Mouse (Mus musculus): Measurements from ENCODE around the gene Cacna1g. TPM values are rescaled to one million over a fixed set of nuclear protein-coding genes. Genes with fewer than 3 reads are reported as not detected.

Gene Cacna1g
- polyA plus RNA-seq, 1 experiment: 8.8 TPM

DNA sequence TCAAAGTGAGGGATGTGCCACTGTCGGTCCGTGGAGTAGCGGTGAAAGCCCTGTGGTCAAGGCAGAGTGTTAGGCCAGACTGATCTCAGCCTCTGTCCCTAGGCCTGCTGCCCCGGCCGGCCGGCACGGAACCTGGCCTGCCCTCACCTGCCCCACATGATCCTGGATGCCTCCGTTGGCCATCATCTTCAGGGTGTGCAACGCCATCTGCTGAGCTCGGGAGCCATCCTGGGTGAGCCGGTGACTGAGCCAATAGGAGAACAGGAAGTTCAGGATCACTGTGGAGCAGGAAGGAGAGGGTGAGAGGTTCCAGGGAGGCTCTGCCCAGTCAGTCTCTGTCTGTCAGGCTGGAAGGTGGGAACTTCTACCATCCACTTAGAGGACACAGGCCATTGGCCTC is 9.4 kb upstream of the Cacna1g start:
- 70% methylated on average over 11 of the region's 11 CpGs for WGBS
- no peak for DNase-seq (ENCODE audit: low read depth, low spot score)

DNA sequence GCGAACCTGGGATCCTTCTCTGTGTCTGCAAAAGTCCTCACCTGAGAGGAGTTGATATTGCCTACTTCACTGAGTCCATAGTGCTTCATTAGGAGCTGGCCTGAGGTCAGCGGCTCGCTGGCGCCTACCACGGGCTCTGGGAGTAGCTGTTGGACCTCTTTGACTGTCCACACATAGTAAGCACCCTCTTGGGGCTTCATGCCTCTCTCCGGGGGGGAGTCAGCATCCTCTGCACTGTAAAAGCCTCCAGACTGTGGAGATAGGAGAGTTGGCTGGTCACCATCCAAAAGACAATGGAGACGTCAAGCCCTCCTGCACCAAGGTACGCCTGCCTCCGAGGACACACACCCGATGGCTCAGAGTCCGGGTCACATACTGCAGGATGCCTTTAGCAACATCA is 8.7 kb upstream of the Cacna1g start:
- 92% methylated on average over 11 of the region's 11 CpGs for WGBS

DNA sequence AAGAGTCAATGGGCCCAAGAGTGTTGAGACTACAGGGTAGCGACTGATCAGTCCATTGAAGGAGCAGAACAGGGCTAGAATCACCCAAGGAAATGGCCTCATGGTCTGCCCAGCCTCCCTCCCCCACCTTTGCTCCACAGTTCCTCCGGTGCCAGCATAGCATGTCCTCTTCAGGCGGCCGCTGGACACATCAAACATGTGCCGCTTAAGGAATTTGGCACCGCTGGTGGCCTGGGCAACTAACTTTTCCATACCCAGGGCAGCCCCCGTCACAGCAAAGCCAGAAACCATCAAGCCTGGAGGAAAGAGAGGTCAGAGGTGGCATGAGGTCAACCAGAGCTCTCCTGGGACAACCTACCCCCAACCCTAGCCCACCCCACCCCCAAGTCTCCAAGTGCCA is 8.0 kb upstream of the Cacna1g start:
- WGBS: 96% methylated on average over 7 of the region's 7 CpGs

More for the DNA sequence above, 8.7 kb upstream of the Cacna1g start:
- DNase-seq (ENCODE audit: low read depth, low spot score): no peak

DNA sequence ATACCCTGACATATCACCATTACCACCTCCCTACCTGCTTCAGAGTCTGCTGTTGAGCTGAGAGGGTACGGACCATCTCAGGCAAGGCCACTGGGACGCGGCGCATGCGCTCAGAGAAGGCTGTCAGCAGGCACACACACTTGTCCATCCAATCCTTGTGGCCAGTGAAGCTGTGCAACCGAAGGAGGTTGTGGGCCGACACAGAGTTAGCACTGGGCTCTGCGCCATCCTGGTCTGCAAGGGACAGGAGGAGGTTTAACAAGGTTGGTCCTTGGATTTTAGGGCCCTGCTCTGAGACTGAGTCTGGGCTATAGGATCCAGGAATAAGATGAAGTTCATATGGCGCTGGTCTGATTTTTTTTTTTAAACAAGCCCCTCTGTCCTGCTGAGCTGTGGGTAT is 6.4 kb upstream of the Cacna1g start:
- no peak for DNase-seq (ENCODE audit: low read depth, low spot score)
- WGBS: 88% methylated on average over 9 of the region's 9 CpGs

More for the DNA sequence above, 8.0 kb upstream of the Cacna1g start:
- DNase-seq (ENCODE audit: low read depth, low spot score): no peak

DNA sequence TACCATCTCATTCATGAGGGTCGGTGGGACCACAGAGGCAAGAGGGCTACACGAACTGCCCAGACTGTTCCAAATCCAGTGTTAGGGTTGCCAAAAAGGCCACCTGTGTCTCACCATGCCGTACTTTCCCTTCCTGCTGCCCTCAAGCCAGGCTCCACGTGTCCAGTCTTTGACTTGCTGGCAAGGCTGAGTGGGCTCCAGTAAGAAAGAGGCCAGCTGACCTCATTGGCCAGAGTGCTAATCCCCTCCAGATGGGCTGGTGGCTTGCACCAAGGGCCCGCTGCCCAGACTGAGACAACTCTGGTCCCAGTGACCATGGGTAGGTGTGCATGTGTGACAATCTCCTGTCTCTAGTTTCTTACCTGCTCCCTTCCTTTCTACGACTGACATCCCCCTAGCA is 3.7 kb upstream of the Cacna1g start:
- 69% methylated on average over 6 of the region's 6 CpGs for WGBS
- no peak for DNase-seq (ENCODE audit: low read depth, low spot score)

DNA sequence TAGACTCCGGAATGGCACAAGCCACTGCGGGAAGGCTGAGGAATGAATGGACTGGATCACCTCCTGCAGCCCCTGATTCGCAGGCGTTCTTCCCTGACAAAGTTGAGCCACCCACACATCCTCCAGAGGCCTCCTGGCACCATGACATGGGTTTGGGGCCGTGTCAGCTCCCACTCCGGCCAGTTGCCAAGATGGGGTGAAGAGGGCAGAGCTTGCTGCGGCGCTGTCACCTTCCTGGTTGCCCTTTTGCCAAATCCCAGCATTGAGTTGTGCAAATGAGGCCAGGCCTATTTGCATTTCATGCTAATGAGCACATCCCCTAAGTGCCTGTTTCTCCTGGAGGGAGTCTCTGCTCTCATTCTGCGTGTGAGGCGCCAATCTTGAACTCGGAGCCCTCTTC is 1.7 kb upstream of the Cacna1g start:
- WGBS: 18% methylated on average over 11 of the region's 11 CpGs
- no peak for DNase-seq (ENCODE audit: low read depth, low spot score)

DNA sequence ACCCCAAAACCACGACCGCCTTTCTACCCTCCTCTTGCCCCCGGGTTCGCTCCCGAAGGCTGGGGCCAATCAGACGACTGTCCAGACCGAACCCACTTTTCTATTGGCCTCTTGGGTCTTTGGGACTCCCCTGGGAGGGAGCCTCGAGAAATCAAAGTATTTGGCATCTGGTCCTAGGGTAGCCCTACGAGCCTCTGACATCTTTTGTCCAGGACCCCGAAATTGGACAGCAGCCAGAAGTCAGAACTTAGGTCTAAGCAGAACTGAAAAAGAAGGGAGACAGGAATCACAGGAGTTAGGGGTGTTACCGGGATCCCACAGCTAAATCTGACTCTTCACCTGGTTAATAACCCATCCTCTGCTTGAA is 529 bp upstream of the Cacna1g start:
- DNase-seq (ENCODE audit: low read depth, low spot score): no peak
- under 1% methylated on average over 11 of the region's 11 CpGs for WGBS

DNA sequence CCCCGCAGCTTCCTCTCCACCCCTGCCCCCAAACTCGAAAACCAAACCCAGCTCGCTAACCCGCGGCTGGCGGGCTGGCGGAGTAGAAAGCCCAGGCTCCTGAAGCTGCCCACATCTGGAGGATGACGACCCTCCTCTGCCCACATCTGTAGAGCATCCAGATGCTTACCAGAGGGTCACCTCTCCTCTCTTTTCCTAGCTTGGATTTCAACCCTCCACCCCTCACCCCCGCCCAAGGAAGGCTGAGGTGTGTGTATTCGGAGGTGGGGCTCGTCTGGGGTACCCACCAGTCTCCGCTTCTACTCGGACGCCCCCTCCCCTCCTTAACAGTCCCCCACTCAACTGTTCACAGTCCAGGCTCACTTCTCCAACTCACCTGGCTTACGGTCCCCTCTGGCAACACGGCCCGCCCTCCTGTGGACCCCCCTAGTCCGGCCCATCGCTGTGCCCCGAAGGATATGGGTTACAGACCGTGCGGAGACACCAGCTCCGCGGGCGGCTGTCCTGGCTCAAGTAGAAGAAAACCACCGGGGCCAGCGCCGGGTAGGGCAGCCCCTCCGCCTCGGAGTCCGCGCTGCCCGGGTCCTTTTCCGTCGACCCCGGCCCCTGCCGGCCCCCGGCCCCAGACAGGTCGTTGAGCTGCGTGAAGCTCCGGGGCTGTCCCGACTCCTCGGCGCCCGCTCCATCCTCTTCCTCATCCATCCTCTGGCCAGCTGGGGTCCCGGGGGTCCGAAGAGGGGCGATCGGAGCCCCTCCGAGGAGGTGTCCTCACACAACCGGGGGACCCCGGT is 887 bp downstream of the Cacna1g start:
- 3% methylated on average over 52 of the region's 52 CpGs for WGBS
- DNase-seq (ENCODE audit: low read depth, low spot score): no peak

DNA sequence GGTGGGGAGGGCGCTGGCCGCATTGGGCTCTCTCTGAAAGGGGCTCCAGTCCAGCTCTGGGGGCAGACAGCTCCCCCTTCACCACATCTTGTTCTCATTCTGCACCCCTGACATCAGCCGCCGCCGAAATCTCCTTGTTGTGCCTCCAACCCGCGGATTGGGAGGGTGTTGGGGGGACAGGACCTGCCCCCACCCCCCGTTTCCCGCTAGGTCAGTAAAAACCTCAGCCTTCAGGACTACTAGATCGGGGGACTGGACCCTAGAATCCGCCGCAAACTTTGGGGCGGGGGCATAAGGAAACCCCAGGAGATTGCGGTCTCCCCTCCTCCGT is 1.4 kb downstream of the Cacna1g start:
- DNase-seq (ENCODE audit: low read depth, low spot score): no peak
- 3% methylated on average over 15 of the region's 15 CpGs for WGBS

DNA sequence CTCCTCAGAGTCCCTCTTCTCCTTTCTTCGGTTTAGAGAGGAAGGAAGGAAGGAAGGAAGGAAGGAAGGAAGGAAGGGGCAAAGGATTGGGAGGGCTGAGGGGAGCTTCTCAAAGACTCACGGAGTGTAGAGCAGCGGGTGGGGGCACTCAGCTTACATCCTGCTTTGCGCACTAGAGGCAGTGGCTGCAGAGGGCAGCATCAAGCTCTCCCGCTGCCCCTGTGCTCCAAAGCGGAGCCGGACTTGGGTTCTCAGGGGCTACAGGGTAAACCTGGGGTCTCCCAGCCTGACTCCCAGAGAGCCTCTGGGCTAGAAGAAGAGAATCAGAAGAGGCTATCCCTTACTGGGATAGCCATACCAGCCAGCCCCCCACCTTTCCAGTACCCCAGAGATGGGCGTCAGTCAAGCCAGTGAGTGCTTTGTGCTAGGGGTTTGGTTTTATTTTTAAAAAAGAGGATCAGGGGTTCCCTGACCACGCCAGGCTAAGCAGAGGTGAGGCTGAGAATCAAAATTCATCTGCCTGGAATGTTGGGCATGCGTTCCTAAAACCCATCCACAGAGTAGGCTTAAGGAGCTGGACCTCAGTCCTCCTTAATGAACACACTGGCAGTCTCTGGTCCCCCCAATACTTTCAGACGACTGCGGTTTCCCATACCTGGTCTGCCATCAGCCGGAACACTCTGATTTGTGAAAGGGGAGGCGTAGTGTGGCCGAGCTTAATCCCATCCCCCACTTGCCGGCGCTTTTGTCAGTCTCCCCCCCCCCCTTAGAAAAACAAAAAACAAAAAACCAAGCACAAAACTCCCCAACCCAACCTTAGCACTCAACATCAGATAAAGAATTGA is 2.0 kb downstream of the Cacna1g start:
- no peak for DNase-seq (ENCODE audit: low read depth, low spot score)
- 13% methylated on average over 17 of the region's 17 CpGs for WGBS

DNA sequence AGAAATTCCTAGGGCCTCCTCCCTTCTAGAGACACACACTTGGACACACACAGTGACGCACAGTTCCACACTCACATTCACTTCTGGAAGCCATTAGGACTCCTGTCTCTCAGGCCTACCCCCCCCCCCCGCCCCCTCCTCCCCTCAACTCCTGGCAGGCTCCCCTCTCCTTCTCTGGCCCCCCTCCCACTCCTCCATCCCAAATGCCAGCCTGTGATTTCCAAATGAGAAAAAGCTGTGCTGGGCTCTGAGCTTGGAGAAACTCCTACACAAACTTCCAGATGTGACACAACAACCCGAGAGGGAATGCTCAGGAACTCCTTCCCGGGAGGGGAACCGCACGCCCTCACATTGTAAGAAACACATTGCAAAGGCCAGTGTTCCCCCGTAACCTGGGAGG is 3.6 kb downstream of the Cacna1g start:
- WGBS: 58% methylated on average over 7 of the region's 7 CpGs
- no peak for DNase-seq (ENCODE audit: low read depth, low spot score)

DNA sequence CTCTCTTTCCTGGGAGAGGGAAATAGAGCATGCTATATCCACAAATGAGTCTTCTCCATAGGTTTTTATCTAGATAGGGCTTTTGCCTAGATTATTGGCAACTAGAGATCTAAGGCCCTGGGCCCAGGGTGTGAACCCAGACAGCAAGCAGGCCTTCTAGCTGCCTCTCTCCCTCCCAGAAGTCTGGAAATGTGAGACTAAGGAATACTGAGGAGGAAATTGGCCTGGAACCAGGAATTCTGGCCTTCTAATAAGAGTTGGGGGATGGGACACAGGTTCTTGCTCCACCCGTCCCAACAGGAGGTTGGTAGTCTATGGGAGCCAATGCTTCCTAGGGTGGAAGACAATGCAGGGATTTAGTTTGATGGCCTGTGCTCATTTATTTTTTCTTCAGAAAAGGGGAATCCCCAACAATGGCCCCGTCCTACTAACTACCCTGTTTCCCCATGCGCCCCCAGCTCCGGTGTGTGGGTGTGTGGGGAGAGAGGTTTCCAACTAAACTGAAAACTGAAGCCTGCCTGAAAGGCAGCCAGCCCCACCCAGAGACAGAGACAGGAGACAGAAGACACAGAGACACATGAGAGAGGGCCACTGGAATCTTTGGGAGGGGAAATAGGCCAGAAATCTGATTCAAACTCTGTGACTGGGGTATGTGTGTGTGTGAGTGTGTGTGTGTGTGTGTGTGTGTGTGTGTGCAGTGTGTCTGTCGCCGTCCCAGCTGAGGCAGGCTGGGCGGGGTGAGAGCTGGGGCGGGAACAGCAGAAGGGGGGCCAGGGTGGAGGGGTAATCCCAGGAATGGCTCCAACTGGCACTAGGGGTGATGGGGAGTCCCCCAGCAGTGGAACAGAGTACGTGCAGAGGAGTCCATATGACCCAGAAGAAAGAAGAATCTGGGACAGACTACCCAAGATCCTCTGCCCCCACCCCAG is 4.6 kb downstream of the Cacna1g start:
- WGBS: 26% methylated on average over 9 of the region's 9 CpGs
- DNase-seq (ENCODE audit: low read depth, low spot score): no peak

DNA sequence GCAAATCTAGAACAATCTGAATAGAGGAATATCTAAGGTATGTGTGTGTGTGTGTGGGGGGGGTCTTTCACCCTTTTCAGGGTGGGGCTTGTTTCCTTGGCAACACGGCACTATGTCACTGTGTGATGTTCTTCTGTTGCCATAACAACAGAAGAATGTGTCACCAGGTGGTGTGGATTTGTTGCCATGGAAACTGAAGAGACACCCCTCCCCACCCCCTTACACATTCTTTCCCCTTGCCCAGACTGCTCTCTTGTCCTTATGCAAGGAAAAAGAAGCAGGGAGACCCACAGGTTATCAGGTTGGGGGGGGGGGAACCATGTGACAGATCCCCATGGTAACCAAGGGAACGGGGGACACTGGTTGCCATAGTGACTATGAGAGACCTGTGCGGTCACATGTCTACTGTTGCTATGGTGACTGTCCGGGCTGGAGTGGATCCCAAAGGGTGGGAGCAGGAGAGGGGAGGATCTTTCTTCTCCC is 5.4 kb downstream of the Cacna1g start:
- whole genome bisulfite sequencing: 47% methylated on average over 4 of the region's 4 CpGs
- DNase-seq (ENCODE audit: low read depth, low spot score): no peak

DNA sequence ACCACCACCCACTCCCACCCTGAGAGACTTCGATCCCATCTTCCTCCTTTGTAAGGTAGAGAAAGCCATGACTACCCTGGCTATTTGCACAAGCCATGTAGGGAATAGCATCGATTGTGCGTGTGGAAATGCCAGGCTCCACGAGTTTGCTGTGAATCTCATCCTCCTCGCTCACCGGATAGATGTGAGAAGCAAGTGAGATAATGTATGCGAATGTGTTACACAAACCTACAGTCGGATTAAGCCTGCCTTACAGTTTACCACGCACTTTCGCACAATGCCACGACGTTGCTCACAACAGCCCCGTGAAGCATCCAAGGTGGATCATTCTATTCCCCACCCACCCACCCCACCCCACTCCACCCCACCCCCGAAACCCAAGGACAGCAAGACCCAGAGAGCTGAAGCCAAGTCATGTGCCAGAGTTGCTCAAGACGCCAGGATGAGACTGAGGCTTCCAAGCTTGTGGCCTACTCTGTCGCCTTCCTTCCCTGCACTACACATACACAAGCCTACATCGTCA is 7.6 kb downstream of the Cacna1g start:
- no peak for DNase-seq (ENCODE audit: low read depth, low spot score)
- WGBS: 84% methylated on average over 17 of the region's 17 CpGs

DNA sequence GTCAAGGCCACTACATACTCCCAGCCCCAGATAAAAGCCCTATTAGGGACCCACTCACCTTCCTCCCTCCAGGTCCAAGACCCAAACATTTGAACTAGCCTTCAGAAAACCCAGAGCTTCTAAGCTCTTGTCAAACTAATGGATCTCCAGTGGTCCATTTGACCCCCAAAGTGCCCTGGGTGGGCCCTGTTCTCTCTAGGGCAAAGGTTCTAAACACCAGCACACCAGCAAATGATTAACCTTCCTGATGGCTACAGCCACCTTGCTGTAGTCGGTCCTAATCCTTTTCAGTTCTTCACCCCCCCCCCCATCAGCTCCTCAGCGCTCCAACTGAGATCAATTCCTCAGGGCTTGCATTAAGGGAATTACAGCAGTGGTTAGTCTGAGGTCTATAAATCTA is 9.8 kb downstream of the Cacna1g start:
- no peak for DNase-seq (ENCODE audit: low read depth, low spot score)
- WGBS: 36% methylated on average over 2 of the region's 2 CpGs

DNA sequence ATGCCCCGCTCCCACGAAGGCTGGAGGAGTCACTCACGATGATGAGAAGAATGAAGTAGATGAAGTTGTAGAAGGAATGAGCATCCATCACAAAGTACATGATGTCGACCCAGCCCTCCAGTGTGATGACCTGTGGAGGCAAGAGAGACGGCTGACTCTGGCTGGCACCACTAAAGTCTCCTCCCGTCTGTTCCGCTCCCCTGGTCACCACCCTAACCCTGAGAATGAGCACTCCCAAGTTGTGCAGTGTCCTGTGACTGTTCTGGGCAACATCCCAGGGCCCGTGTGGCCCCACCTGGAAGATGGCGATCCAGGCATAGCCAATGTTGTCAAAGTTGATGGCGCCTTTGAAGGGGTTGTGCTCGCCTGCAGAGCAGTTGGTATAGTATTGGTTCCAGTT is 12.1 kb downstream of the Cacna1g start:
- WGBS: 82% methylated on average over 11 of the region's 11 CpGs
- DNase-seq (ENCODE audit: low read depth, low spot score): no peak

DNA sequence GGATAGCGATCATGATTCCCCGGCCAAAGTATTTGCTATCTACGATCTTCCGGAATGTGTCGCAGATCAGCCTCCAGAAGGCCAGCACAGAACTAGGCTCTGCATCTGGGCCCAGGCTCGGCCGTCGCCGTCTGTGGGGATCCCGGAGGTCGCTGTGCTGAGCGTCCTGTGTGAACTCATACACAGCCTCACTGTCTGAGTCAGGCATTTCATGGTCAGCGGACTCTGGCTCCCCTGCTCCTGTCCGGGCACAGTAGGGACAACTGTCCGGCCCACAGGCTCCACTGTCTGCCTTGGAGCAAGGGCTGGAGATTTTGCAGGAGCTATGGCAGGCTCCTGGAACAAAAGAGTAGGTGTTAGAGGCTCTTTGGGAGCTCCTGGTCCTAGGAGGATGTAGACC is 17.0 kb downstream of the Cacna1g start:
- no peak for DNase-seq (ENCODE audit: low read depth, low spot score)
- 89% methylated on average over 15 of the region's 15 CpGs for WGBS

DNA sequence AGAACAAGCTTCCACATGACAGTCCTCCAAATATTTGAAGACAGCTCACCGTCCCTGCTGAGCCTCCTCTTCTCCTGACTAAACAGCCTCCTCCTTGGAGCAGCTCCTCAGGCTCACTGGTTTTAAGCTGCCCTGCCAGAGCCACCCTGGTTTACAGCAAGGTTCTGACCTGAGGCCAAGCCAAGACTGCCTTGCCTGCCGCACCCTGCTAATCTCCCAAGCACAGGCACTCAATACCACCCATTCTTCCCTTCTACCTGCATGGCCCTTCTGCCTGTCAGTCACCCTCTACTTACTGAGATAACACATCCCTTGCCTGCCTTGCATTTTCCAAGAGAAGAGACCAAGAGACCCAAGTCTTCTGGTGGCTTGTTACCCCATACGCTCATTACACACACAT is 17.7 kb downstream of the Cacna1g start:
- WGBS: 61% methylated on average over 3 of the region's 3 CpGs
- no peak for DNase-seq (ENCODE audit: low read depth, low spot score)

DNA sequence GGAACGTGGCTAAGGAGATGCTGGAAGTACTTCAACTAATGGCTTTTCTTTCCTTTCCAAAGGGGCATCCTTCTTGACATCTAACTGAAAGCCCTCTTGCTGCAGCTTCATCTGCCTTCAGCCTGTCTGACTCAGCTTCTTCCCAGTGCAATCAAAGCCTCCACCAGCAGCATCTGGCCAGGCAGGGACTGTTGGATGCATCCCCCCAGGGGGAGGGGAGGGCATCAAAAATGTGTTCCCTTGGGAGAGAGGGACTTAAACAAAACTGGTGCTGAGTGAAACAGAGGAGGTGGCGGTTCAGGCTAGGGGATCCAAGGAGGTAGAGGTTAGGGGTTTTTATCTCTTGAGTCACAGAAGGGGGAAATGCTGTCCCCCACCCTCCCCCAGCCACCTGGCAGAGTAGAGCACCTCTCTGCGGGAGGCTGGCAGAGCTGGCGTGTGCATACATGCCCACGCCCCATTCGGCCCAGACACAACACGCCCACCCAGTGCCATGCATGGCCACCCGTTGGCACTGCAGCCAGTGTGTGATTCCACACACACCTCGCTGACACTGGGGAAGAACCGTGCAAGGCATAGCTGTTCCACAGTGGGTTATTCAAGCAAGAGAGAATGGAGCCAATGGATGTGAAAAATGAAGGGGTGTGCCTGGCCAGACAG is 18.7 kb downstream of the Cacna1g start:
- no peak for DNase-seq (ENCODE audit: low read depth, low spot score)
- WGBS: 55% methylated on average over 10 of the region's 10 CpGs

Data from large intestine, adult 2 months (tissue).